Mouse (Mus musculus) kidney, adult 2 months (tissue): ENCODE data around the gene Gm21885. TPM values are rescaled to one million over a fixed set of nuclear protein-coding genes. Genes with fewer than 3 reads are reported as not detected.
A peak's percentile ranks its signal among the peaks of the same experiment; 100 is the strongest.

Experiments
- DNase-seq: peaks from one replicate; pipeline ENCODE4 v3.0.0; 2021
- H3K27ac ChIP-seq: fragments of 200-500 bp; 2 replicates; pipeline ENCODE4 v1.5.1; 2012; ENCODE audit warnings: low read depth, low read length, control low read depth, inconsistent platforms; ENCODE audit not compliant: insufficient read depth
- H3K27me3 ChIP-seq: fragments of 200-500 bp; replicated peaks from 2 replicates; pipeline ENCODE4 v1.6.1; 2012; ENCODE audit warnings: mild to moderate bottlenecking, moderate library complexity, low read length, inconsistent platforms; ENCODE audit not compliant: control insufficient read depth, insufficient read depth
- H3K36me3 ChIP-seq: fragments of 200-500 bp; 2 replicates; pipeline ENCODE4 v1.6.1; 2012; ENCODE audit warnings: mild to moderate bottlenecking, moderate library complexity, low read length, inconsistent platforms; ENCODE audit not compliant: control insufficient read depth, insufficient read depth
- H3K4me1 ChIP-seq: fragments of 200-500 bp; 2 replicates; pipeline ENCODE4 v1.6.1; 2011; ENCODE audit warnings: low read length; ENCODE audit not compliant: control insufficient read depth, insufficient read depth
- H3K4me3 ChIP-seq: fragments of 200-500 bp; 2 replicates; pipeline ENCODE4 v1.5.1; 2011; ENCODE audit warnings: mild to moderate bottlenecking, low read depth, low read length, control low read depth; ENCODE audit not compliant: insufficient read depth
- CTCF ChIP-seq: fragments of 200-500 bp; conservative IDR thresholded peaks from 2 replicates; pipeline ENCODE4 v1.5.1; 2011; ENCODE audit warnings: low read depth, mild to moderate bottlenecking, control low read depth, low read length, moderate library complexity, mixed read lengths; ENCODE audit not compliant: insufficient read depth, insufficient read length
- POLR2A ChIP-seq: fragments of 200-500 bp; IDR thresholded peaks from one replicate; pipeline ENCODE4 v1.6.1; 2011; ENCODE audit warnings: low read depth, low read length, control low read depth
- WGBS: fragments of 180-500 bp; shearing (Covaris S2); methylation state at CpG from one replicate; pipeline ENCODE4 v1.1.7; 2018; 5-methylcytosine and 5-hydroxymethylcytosine counted together
- polyA plus RNA-seq: library from polyadenylated mRNA; depleted of rRNA; stranded (reverse); fragments of >200 nt; gene quantifications from 2 replicates; pipeline ENCODE4 v1.2.3, GENCODE M21; 2012

The Gm21885 gene
- polyA plus RNA-seq, 1 experiment = not detected

DNA sequence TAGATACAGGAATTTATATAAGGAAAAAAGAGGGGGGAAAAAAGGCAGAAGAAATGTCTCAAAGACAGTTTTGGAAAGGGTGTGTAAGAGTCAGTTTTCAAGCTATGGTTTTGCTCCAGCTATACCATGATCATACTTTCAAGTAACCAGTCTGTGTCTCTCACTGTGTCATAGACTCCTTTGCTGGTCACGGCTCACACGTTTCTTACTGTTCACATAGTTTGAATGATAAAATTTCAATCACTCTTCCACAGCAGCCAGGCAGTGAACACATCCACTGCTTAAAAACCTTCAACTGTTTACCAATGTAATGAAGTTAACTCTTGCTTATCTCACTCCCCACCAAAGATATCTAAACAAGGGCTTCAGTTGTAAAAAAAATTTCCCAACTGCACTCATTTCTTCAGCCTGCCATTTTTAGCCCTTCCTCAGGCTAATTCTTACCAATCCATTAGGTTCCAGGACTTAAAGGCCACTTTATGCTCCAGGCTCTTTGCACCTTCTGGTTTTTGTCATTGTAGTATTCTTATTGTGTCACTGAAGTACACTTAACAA lies 32.5 kb downstream of the Gm21885 start:
- no peaks in the 10 kb centered on the region for H3K27me3 ChIP-seq
- 31% methylated on average over 2 of the region's 2 CpGs for WGBS
- no peak overlapping the region for H3K4me3 ChIP-seq
- peaks cover 1% of the 10 kb centered on the region; the same call in 1 of the 2 replicates for H3K36me3 ChIP-seq
- TF ChIP-seq POLR2A (no peak), CTCF (no peak)
- no peak overlapping the region for H3K27ac ChIP-seq
- H3K4me1 ChIP-seq = peaks cover 28% of the 10 kb centered on the region
- no peak for DNase-seq

DNA sequence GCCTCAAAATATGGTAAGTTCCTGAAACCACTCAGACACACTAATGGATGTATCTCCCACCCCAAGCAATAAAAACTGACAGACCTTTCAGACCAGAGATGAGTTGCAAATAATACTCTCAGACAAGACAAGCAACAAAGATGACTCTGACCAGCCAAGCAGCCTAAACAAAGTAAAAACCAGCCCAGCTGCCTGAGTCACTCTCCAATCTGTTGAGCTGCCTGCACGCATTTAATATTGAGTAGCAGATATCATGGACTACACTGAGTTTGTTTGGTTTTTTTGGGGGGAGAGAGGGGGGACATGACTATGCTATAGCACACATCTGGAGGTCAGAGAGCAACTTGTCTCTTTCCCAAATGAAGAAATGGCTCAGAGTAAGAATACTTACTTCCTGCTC lies 33.6 kb downstream of the Gm21885 start:
- TF ChIP-seq POLR2A = no peak
- no peak for TF ChIP-seq CTCF
- 50% methylated on average over 1 of the region's 1 CpGs for WGBS
- Histone ChIP-seq H3K4me1 (peaks cover 35% of the 10 kb centered on the region), H3K27me3 (no peaks in the 10 kb centered on the region), H3K4me3 (no peak overlapping the region), H3K27ac (no peak overlapping the region), H3K36me3 (peaks cover 1% of the 10 kb centered on the region; the same call in 1 of the 2 replicates)
- no peak for DNase-seq

DNA sequence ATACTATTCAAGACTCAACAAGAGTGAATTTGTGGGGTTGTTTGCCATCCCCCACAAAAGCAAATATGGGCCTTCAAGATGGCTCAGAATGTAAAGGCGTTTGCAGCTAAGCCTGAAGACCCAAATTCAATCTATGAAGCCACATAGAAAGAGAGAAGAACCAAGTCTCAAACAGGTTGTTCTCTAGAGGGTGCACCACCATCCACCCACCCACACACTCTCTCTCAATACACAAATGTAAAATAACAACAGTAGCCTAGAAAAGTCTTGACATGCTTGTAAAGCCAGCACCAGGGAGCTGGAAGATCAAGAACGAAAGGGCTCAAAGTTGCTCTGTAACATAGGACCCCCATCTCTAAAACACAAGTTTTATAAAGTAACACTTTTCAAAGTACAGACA lies 34.9 kb downstream of the Gm21885 start:
- no peak for TF ChIP-seq CTCF
- no peak for TF ChIP-seq POLR2A
- 66% methylated on average over 2 of the region's 2 CpGs for WGBS
- Histone ChIP-seq H3K36me3 (peaks cover 1% of the 10 kb centered on the region; the same call in 1 of the 2 replicates), H3K4me3 (no peak overlapping the region), H3K4me1 (peaks cover 31% of the 10 kb centered on the region), H3K27me3 (no peaks in the 10 kb centered on the region), H3K27ac (no peak overlapping the region)
- DNase-seq = no peak

DNA sequence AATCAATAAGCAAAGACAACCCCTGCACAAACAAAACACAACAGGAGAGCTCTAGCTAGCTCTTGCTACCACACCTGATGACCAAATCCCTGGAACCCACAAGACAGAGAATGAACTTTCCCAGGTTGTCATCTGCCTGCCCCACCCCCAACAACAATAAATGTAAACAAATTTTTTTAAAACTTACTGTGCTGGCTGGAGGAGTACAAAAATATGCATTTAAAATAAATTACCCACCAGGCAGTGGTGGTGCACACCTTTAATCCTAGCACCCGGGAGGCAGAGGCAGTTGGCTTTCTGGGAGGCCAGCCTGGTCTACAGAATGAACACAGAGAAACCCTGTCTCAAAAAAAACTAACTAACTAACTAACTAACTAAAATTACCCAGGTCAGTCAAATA lies 35.3 kb downstream of the Gm21885 start:
- no peak for DNase-seq
- no peaks in the 10 kb centered on the region for H3K27me3 ChIP-seq
- no peak overlapping the region for H3K4me3 ChIP-seq
- no peak overlapping the region for H3K27ac ChIP-seq
- H3K4me1 ChIP-seq = peaks cover 31% of the 10 kb centered on the region
- TF ChIP-seq CTCF (no peak), POLR2A (no peak)
- H3K36me3 ChIP-seq = peaks cover 1% of the 10 kb centered on the region; the same call in 1 of the 2 replicates
- WGBS = 50% methylated on average over 1 of the region's 1 CpGs

DNA sequence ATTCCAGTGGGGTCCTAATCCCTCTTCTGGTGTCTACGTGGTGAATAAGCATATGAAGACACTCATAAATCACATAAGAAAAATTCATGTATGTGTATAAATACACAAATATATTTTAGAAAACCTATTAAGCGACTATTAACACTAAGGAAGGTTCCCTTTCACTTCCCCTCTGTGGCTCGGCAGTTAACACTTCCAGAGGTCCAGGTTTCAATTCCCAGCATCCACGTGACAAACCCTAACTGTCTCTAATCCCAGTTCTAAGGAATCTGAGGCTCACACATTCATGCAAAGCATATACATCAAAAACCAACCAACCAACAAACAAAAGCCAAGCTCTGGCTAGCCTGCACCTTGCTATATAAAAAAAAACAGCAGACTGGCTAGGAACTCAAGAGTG lies 35.8 kb downstream of the Gm21885 start:
- peaks cover 1% of the 10 kb centered on the region; the same call in 1 of the 2 replicates for H3K36me3 ChIP-seq
- no peak overlapping the region for H3K4me3 ChIP-seq
- TF ChIP-seq CTCF = no peak
- no peak overlapping the region for H3K27ac ChIP-seq
- 34% methylated on average over 4 of the region's 4 CpGs for WGBS
- H3K4me1 ChIP-seq = peaks cover 32% of the 10 kb centered on the region
- DNase-seq = no peak
- no peaks in the 10 kb centered on the region for H3K27me3 ChIP-seq

DNA sequence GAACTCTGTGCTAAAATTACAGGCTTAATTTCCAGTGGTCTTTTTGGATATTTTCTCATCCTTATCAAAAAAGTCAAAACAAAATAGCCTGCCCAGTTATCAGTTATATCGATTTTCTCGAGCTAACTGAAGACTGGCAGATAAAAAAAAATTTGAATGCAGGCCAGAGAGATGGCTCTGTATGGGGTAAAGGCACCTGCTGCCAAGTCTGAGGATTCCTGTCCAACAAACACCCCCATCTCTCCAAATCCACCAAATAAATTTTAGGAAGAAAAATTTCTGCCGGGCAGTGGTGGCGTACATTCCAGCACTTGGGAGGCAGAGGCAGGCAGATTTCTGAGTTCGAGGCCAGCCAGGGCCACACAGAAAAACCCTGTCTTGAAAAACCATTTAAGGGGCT lies 36.4 kb downstream of the Gm21885 start:
- 61% methylated on average over 5 of the region's 5 CpGs for WGBS
- no peak overlapping the region for H3K27ac ChIP-seq

DNA sequence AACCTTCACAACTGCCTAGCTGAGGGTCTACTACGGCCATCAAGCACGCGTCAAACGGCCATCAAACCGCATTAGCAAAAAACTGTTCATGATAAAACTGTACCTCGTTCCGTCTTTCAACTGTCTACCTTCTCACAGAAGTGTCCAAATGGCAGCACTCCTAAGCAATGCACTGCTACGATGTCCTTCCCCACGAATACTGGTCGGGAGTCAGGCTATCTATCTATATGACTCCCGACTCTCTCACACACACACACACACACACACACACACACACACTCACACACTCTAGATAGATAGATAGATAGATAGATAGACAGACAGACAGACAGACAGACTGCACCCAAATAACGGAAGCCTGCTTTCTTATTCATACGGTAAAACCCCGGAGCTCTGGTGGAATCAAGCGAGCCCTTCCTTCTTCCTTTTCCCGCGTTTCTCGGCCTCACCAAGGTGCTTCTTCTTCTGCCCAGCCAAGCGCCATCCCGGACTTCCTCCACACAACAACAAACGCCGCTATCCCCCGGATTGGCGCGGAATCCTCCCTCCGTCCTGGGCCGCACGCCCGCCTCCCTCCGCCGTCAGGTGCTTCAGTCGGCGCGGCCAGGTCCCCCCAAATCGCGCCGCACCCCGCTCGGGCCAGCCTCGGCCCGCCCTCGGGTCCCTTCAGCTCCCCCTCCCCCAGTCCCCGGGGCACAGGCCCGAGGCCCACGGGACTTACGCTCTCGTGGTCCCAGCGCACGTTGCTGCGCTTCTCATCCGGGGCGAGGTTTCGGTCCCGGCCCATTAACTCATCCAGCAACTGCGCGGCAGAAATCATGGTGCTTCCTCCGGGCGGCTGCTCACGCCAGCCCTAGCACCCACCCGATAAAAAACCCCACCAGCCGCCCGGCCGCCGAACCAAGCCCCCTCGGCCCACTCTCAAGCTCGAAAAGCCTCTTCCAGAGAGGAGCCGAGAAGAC lies 39.6 kb downstream of the Gm21885 start:
- no peak for DNase-seq
- under 1% methylated on average over 67 of the region's 67 CpGs for WGBS
- Histone ChIP-seq H3K4me1 (peaks cover 24% of the 10 kb centered on the region; the same call in 1 of the 2 replicates), H3K27ac (peak overlapping the region; percentile 83), H3K36me3 (peaks cover 1% of the 10 kb centered on the region; the same call in 1 of the 2 replicates), H3K4me3 (peak overlapping the region; percentile 87), H3K27me3 (no peaks in the 10 kb centered on the region)
- TF ChIP-seq POLR2A (no peak), CTCF (no peak)

More for the DNA sequence above, 36.4 kb downstream of the Gm21885 start:
- no peak for TF ChIP-seq POLR2A
- no peak for TF ChIP-seq CTCF
- Histone ChIP-seq H3K4me3 (no peak overlapping the region), H3K4me1 (peaks cover 34% of the 10 kb centered on the region), H3K27me3 (no peaks in the 10 kb centered on the region), H3K36me3 (peaks cover 1% of the 10 kb centered on the region; the same call in 1 of the 2 replicates)
- no peak for DNase-seq
